25 mouse cellular contexts compared by ENCODE assay signal in the genomic region with DNA sequence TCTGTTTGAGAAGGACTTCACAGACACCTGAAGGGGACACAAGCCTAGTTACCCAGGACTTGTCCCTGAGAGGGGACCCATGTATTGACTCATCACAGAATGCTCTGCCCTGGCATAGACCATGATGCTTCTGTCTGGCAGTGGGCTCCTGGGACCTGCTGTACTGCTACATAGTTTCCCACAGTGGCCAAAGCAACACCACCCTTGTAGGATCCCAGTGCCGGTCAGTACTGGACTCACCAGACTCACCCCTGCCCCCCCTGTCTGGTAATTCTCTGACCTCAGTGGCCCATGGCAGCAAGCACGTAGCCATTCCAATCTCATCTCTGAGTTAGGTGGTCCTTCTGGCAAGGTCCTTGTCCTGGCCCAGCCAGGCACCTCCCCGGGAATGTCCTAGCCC. TPM values are rescaled to one million over a fixed set of nuclear protein-coding genes. Genes with fewer than 3 reads are reported as not detected.
DNase-seq lines count a peak whose midpoint lies in the region; ATAC-seq and TF ChIP-seq lines count a peak whose summit lies in the region.
"Had no signal": no experiment of that assay in that cellular context is flagged by ENCODE, and none has a peak within 500 bp of the region (broad histone marks: within the 10 kb centered on the region; RNA-seq: fewer than 3 reads in every experiment).

No protein-coding gene starts in this region.

- H3K36me3 ChIP-seq in heart, postnatal 0 days (replicated peaks; ENCODE audit: control insufficient read depth, insufficient read depth, low read length) = no peaks in the 10 kb centered on the region
- H3K36me3 ChIP-seq in lung, embryonic 16.5 days (ENCODE audit: control insufficient read depth, insufficient read depth, low read length) = no peaks in the 10 kb centered on the region
- no peaks in the 10 kb centered on the region for H3K36me3 ChIP-seq in stomach, embryonic 16.5 days (ENCODE audit: control insufficient read depth, insufficient read depth, low read length)
- H3K36me3 ChIP-seq: embryonic facial prominence, embryonic 15.5 days; intestine, embryonic 15.5 days had no signal

- ATAC-seq in heart, postnatal 0 days (ENCODE audit: insufficient read depth, low read depth) = no peak
- ATAC-seq in lung, embryonic 16.5 days (ENCODE audit: low read depth) = no peak
- ATAC-seq in stomach, embryonic 16.5 days (ENCODE audit: insufficient read depth, low FRiP score) = no peak
- ATAC-seq: activated CD4-positive, CD25-positive, alpha-beta regulatory T cell, adult 4 months; forebrain, embryonic 13.5 days; forebrain, postnatal 0 days; intestine, embryonic 15.5 days; Patski had no signal

- TF ChIP-seq CTCF in gastrocnemius, adult 2 months (IDR thresholded peaks at IDR 0.05) = no peak
- no peak for TF ChIP-seq CTCF in heart, postnatal 0 days (IDR thresholded peaks at IDR 0.05; ENCODE audit: low read depth)

- H3K27me3 ChIP-seq in heart, postnatal 0 days (ENCODE audit: control insufficient read depth, insufficient read depth, low read length) = no peaks in the 10 kb centered on the region
- no peaks in the 10 kb centered on the region for H3K27me3 ChIP-seq in lung, embryonic 16.5 days (ENCODE audit: control insufficient read depth, insufficient read depth, low read depth, low read length)
- no peaks in the 10 kb centered on the region for H3K27me3 ChIP-seq in stomach, embryonic 16.5 days (ENCODE audit: control insufficient read depth, insufficient read depth, low read length)
- H3K27me3 ChIP-seq: CH12.LX; embryonic facial prominence, embryonic 15.5 days; forebrain, embryonic 13.5 days; intestine, embryonic 15.5 days; Patski had no signal

- TF ChIP-seq EP300 in heart, postnatal 0 days (IDR thresholded peaks at IDR 0.05; ENCODE audit: low read depth) = no peak

- H3K9me3 ChIP-seq in heart, postnatal 0 days (replicated peaks; ENCODE audit: control insufficient read depth, low read length) = no peaks in the 10 kb centered on the region
- no peaks in the 10 kb centered on the region for H3K9me3 ChIP-seq in lung, embryonic 16.5 days (ENCODE audit: control insufficient read depth, low read length)
- no peaks in the 10 kb centered on the region for H3K9me3 ChIP-seq in stomach, embryonic 16.5 days (replicated peaks; ENCODE audit: control insufficient read depth, low read length)
- H3K9me3 ChIP-seq: embryonic facial prominence, embryonic 15.5 days; forebrain, embryonic 13.5 days; intestine, embryonic 15.5 days had no signal

- intact Hi-C loops in gastrocnemius, adult 2 months (cut with DNase I) = no loop called here
- intact Hi-C loops in heart, postnatal 25 days (cut with DNase I) = no loop called here

- peak overlapping the region; percentile 80 for H3K27ac ChIP-seq in gastrocnemius, adult 2 months
- H3K27ac ChIP-seq in heart, postnatal 0 days (ENCODE audit: low read depth) = peak overlapping the region; percentile 28
- H3K27ac ChIP-seq in lung, embryonic 16.5 days (ENCODE audit: low read length) = peak overlapping the region; percentile 32
- H3K27ac ChIP-seq in stomach, embryonic 16.5 days (ENCODE audit: low read length) = no peak overlapping the region; the same call in 1 of the 2 replicates
- H3K27ac ChIP-seq: embryonic facial prominence, embryonic 15.5 days; forebrain, embryonic 13.5 days; hindbrain, embryonic 14.5 days; intestine, embryonic 15.5 days had no signal

- DNase-seq in gastrocnemius, adult 2 months = no peak
- no peak for DNase-seq in gastrocnemius, postnatal 4 days (ENCODE audit: low spot score in 2 of 2)
- DNase-seq in heart, postnatal 0 days (ENCODE audit: low spot score) = no peak
- DNase-seq in heart, postnatal 25 days (ENCODE audit: low spot score) = no peak
- no peak for DNase-seq in lung, postnatal 14 days
- no peak for DNase-seq in B cell, adult 2 months
- DNase-seq: cerebellum, adult 11-12 months; cerebellum, adult 9-10 months had no signal

- H3K4me1 ChIP-seq in heart, postnatal 0 days (ENCODE audit: control insufficient read depth, insufficient read depth) = peaks cover 14% of the 10 kb centered on the region
- H3K4me1 ChIP-seq in lung, embryonic 16.5 days (replicated peaks; ENCODE audit: control insufficient read depth, insufficient read depth, low read length) = peaks cover 22% of the 10 kb centered on the region
- H3K4me1 ChIP-seq in stomach, embryonic 16.5 days (ENCODE audit: control insufficient read depth, insufficient read depth, low read length) = peaks cover 25% of the 10 kb centered on the region

- H3K4me2 ChIP-seq in heart, postnatal 0 days (ENCODE audit: low read depth, low read length) = no peak overlapping the region
- no peak overlapping the region for H3K4me2 ChIP-seq in lung, embryonic 16.5 days (ENCODE audit: low read depth, low read length)
- no peak overlapping the region for H3K4me2 ChIP-seq in stomach, embryonic 16.5 days (ENCODE audit: low read depth, low read length)
- H3K4me2 ChIP-seq: embryonic facial prominence, embryonic 15.5 days; forebrain, embryonic 13.5 days; hindbrain, embryonic 14.5 days; intestine, embryonic 15.5 days had no signal

- H3K4me3 ChIP-seq in gastrocnemius, adult 2 months = no peak overlapping the region
- H3K4me3 ChIP-seq in heart, postnatal 0 days (ENCODE audit: low read depth, low read length) = no peak overlapping the region
- no peak overlapping the region for H3K4me3 ChIP-seq in lung, embryonic 16.5 days (ENCODE audit: low read length)
- no peak overlapping the region for H3K4me3 ChIP-seq in stomach, embryonic 16.5 days (replicated peaks; ENCODE audit: low read length)
- H3K4me3 ChIP-seq: embryonic facial prominence, embryonic 15.5 days; erythroblast, embryonic 14.5 days; forebrain, embryonic 13.5 days; intestine, embryonic 15.5 days had no signal

- 91% methylated on average over 3 of the region's 3 CpGs for WGBS in heart, postnatal 0 days
- 89% methylated on average over 3 of the region's 3 CpGs for whole genome bisulfite sequencing in lung, embryonic 16.5 days
- WGBS in stomach, embryonic 16.5 days = 94% methylated on average over 3 of the region's 3 CpGs

- H3K9ac ChIP-seq in heart, postnatal 0 days (replicated peaks; ENCODE audit: low read depth, low read length) = no peak overlapping the region
- no peak overlapping the region for H3K9ac ChIP-seq in lung, embryonic 16.5 days (ENCODE audit: low read length)
- H3K9ac ChIP-seq in stomach, embryonic 16.5 days (ENCODE audit: low read length) = peak overlapping the region; percentile 32; the same call in 1 of the 2 replicates
- H3K9ac ChIP-seq: embryonic facial prominence, embryonic 15.5 days; forebrain, embryonic 13.5 days; forebrain, postnatal 0 days; hindbrain, embryonic 14.5 days; intestine, embryonic 15.5 days had no signal

RNA-seq across cellular contexts. Expression of gene Jund, which starts 10.6 kb away (rescaled TPM):
- 10 to 100 TPM; 35.5 to 54.5 TPM for total RNA-seq in gastrocnemius, adult 2 months (2021)
- 100 to 1,000 TPM; 201 to 228 TPM for total RNA-seq in gastrocnemius, postnatal 4 days (2021)
- total RNA-seq in heart, postnatal 0 days (2014; rRNA removed; ENCODE audit: low replicate concordance) = 322 and 503 TPM in 2 replicates
- polyA plus RNA-seq in heart, postnatal 0 days (2015; fragmentation: Nextera tagmentation; extraction: Ambion mirVana) = 45.9 and 49.5 TPM in 2 replicates
- total RNA-seq in heart, postnatal 25 days (2021) = 100 to 1,000 TPM; 136 to 141 TPM
- 26.2 and 28.8 TPM in 2 replicates for polyA plus RNA-seq in lung, embryonic 16.5 days (2015; fragmentation: Nextera tagmentation; extraction: Ambion mirVana)
- polyA plus RNA-seq in stomach, embryonic 16.5 days (2015; fragmentation: Nextera tagmentation; extraction: Ambion mirVana) = 22.5 and 30.0 TPM in 2 replicates

RNA-seq across cellular contexts. Expression of gene Lsm4, which starts 15.1 kb away (rescaled TPM):
- total RNA-seq in gastrocnemius, adult 2 months (2021) = 10 to 100 TPM; 61.7 to 65.6 TPM
- total RNA-seq in gastrocnemius, postnatal 4 days (2021) = 10 to 100 TPM; 70.1 to 84.7 TPM
- total RNA-seq in heart, postnatal 0 days (2014; rRNA removed; ENCODE audit: low replicate concordance) = 438 and 495 TPM in 2 replicates
- polyA plus RNA-seq in heart, postnatal 0 days (2015; fragmentation: Nextera tagmentation; extraction: Ambion mirVana) = 202 and 205 TPM in 2 replicates
- 10 to 100 TPM; 60.6 to 62.9 TPM for total RNA-seq in heart, postnatal 25 days (2021)
- 197 and 214 TPM in 2 replicates for polyA plus RNA-seq in lung, embryonic 16.5 days (2015; fragmentation: Nextera tagmentation; extraction: Ambion mirVana)
- 154 and 173 TPM in 2 replicates for polyA plus RNA-seq in stomach, embryonic 16.5 days (2015; fragmentation: Nextera tagmentation; extraction: Ambion mirVana)

RNA-seq across cellular contexts. Expression of gene Iqcn, which starts 15.1 kb away (rescaled TPM):
- not detected for total RNA-seq in gastrocnemius, adult 2 months (2021)
- total RNA-seq in gastrocnemius, postnatal 4 days (2021) = not detected
- not detected in 2 replicates for total RNA-seq in heart, postnatal 0 days (2014; rRNA removed; ENCODE audit: low replicate concordance)
- not detected in 2 replicates for polyA plus RNA-seq in heart, postnatal 0 days (2015; fragmentation: Nextera tagmentation; extraction: Ambion mirVana)
- total RNA-seq in heart, postnatal 25 days (2021) = not detected
- not detected in 2 replicates for polyA plus RNA-seq in lung, embryonic 16.5 days (2015; fragmentation: Nextera tagmentation; extraction: Ambion mirVana)
- polyA plus RNA-seq in stomach, embryonic 16.5 days (2015; fragmentation: Nextera tagmentation; extraction: Ambion mirVana) = not detected in 2 replicates
- total RNA-seq: CH12.LX; gastrocnemius, adult 8-10 months had no signal
- polyA plus RNA-seq: activated CD4-positive, CD25-positive, alpha-beta regulatory T cell, adult 4 months; erythroblast, embryonic 14.5 days; heart, embryonic 14.5 days; intestine, embryonic 15.5 days had no signal

RNA-seq across cellular contexts. Expression of gene Pgpep1, which starts 27.9 kb away (rescaled TPM):
- total RNA-seq in gastrocnemius, adult 2 months (2021) = 10 to 100 TPM in 1 of 2 experiments, 1 to 10 TPM in 1; 9.3 to 22.5 TPM
- 10 to 100 TPM; 41.4 to 47.0 TPM for total RNA-seq in gastrocnemius, postnatal 4 days (2021)
- 18.0 and 36.3 TPM in 2 replicates for total RNA-seq in heart, postnatal 0 days (2014; rRNA removed; ENCODE audit: low replicate concordance)
- polyA plus RNA-seq in heart, postnatal 0 days (2015; fragmentation: Nextera tagmentation; extraction: Ambion mirVana) = 26.9 and 29.1 TPM in 2 replicates
- total RNA-seq in heart, postnatal 25 days (2021) = 10 to 100 TPM; 46.8 to 47.5 TPM
- 43.6 and 46.7 TPM in 2 replicates for polyA plus RNA-seq in lung, embryonic 16.5 days (2015; fragmentation: Nextera tagmentation; extraction: Ambion mirVana)
- polyA plus RNA-seq in stomach, embryonic 16.5 days (2015; fragmentation: Nextera tagmentation; extraction: Ambion mirVana) = 47.4 and 57.5 TPM in 2 replicates

RNA-seq across cellular contexts. Expression of gene Gm3336, which starts 30.2 kb away (rescaled TPM):
- not detected for total RNA-seq in gastrocnemius, adult 2 months (2021)
- not detected for total RNA-seq in gastrocnemius, postnatal 4 days (2021)
- total RNA-seq in heart, postnatal 0 days (2014; rRNA removed; ENCODE audit: low replicate concordance) = not detected in 2 replicates
- not detected in 2 replicates for polyA plus RNA-seq in heart, postnatal 0 days (2015; fragmentation: Nextera tagmentation; extraction: Ambion mirVana)
- total RNA-seq in heart, postnatal 25 days (2021) = not detected
- polyA plus RNA-seq in lung, embryonic 16.5 days (2015; fragmentation: Nextera tagmentation; extraction: Ambion mirVana) = 0.26 TPM in 1 of 2 replicates, not detected in the other
- polyA plus RNA-seq in stomach, embryonic 16.5 days (2015; fragmentation: Nextera tagmentation; extraction: Ambion mirVana) = 2.0 and 4.2 TPM in 2 replicates
- total RNA-seq: forebrain, postnatal 0 days; gastrocnemius, adult 8-10 months; gastrocnemius, postnatal 36 days; heart, adult 8-10 months; heart, postnatal 4 days had no signal
- polyA plus RNA-seq: activated CD4-positive, CD25-positive, alpha-beta regulatory T cell, adult 4 months; cortical plate, adult 2 months; embryonic facial prominence, embryonic 15.5 days; erythroblast, embryonic 14.5 days; forebrain, embryonic 13.5 days; forebrain, postnatal 0 days; heart, embryonic 14.5 days; hindbrain, embryonic 14.5 days had no signal
